Mouse (Mus musculus): ENCODE results near the gene Zscan12.

Gene Zscan12

DNA sequence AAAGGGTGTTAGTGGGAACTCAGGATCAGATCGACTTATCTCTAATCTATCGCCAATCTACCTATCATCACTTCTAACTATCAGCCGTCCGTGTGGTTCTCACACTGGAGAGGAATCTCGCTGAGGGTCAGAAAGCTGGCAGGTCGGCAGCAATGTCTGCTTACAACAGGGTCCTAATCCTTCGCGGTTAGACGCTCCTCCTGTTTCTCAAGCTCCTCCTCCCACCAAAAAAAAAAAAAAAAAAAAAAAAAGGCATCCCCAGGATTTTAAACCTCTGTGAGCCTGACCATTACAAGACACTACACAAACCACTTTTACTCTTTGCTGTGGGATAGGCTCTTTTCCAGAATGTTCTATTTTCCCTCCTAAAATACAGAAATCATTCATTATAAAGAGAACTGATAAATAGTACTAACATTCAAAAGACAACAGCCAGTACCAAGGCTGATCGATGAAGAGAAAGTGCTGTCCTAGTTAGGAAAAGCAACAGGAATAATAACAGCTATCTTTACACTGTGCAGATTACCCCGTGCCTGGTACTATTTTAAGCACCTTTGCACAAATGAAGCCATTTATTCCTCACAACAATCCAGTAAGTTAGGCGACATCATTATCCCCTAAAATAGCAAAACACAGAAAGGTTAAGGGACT lies 39.1 kb downstream of the Zscan12 start:
- in situ Hi-C loops (cut with MboI), result loop anchor here (5.0 to 25.0 kb wide), 3 partner anchors 126 to 311 kb away; partner anchors contain the start of genes Hist1h2ai, Hist1h2bl, Hist1h2bm and Hist1h3h

DNA sequence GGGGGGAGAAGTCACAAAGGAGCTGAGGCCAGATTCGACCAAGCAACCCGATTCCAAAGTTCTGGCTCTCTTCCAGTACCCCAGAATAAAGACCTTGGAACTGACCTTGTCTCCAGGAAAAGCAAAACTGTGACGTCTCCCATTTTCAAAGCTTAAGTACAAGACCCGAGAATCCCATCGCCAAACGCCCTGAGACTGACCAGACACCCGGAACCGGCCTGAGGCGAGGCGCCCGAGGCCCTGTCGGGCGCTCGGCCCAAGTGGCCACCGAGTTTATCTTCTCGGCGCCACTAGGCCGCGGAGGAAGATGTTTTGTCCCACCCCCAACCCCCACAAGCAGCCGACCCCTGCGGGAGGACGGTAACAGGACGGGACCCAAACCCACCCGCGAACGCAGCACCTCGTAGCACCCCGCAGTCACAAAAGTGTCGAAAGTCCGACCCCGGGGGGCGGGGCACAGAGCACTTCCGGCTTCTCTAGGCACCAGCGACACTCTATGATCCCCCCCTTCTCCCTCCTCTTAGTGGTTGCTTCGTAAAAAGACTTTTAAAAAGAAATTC lies 39.7 kb downstream of the Zscan12 start, which contains the start of gene Zkscan3:
Gene Zkscan3, minus strand, starts transcription at position 469 of the 560 bp plus-strand sequence.
- in situ Hi-C loops (cut with MboI), result loop anchor here (5.0 to 25.0 kb wide), 3 partner anchors 125 to 310 kb away; partner anchors contain the start of genes Hist1h2ai, Hist1h2bl, Hist1h2bm and Hist1h3h

GRCm38 (mm10) chr13:21402848-21403247 lies 40.2 kb downstream of the Zscan12 start:
- in situ Hi-C loops (cut with MboI), result loop anchor here (5.0 to 25.0 kb wide), 3 partner anchors 124 to 309 kb away; partner anchors contain the start of genes Hist1h2ai, Hist1h2bl, Hist1h2bm and Hist1h3h

DNA sequence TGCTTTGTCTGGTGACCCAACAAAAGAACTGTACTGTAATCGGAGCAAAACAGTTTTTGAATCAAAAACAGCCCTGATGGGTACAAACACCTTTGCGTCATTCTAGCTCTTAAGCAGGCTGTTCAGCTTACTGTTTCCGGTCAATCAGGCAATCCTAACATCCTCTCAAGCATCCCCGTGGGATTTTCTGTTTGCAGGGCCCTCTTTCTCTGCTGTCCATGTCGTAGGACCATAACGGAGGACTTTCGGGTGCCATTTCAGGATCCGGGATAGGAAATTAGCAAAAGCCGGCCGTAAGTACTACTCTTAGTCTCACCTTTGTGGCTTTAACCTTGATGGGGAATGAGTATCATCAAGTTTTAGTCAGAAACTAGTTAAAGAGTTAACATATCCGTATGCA lies 44.7 kb downstream of the Zscan12 start:
- in situ Hi-C loops (cut with MboI), result loop anchor here (5.0 to 25.0 kb wide), 3 partner anchors 40 to 305 kb away; partner anchors contain the start of genes Hist1h2ai, Hist1h2bl, Hist1h2bm and Hist1h3h

GRCm38 (mm10) chr13:21407969-21408804 lies 45.6 kb downstream of the Zscan12 start:
- in situ Hi-C loops (cut with MboI), result loop anchor here (5.0 to 25.0 kb wide), 3 partner anchors 39 to 304 kb away; partner anchors contain the start of genes Hist1h2ai, Hist1h2bl, Hist1h2bm and Hist1h3h

- in situ Hi-C loops (cut with MboI), result loop anchor here (5.0 to 25.0 kb wide), 3 partner anchors 38 to 303 kb away; partner anchors contain the start of genes Hist1h2ai, Hist1h2bl, Hist1h2bm and Hist1h3h
These were observed 46.3 kb downstream of the Zscan12 start for GRCm38 (mm10) chr13:21408805-21409459.

DNA sequence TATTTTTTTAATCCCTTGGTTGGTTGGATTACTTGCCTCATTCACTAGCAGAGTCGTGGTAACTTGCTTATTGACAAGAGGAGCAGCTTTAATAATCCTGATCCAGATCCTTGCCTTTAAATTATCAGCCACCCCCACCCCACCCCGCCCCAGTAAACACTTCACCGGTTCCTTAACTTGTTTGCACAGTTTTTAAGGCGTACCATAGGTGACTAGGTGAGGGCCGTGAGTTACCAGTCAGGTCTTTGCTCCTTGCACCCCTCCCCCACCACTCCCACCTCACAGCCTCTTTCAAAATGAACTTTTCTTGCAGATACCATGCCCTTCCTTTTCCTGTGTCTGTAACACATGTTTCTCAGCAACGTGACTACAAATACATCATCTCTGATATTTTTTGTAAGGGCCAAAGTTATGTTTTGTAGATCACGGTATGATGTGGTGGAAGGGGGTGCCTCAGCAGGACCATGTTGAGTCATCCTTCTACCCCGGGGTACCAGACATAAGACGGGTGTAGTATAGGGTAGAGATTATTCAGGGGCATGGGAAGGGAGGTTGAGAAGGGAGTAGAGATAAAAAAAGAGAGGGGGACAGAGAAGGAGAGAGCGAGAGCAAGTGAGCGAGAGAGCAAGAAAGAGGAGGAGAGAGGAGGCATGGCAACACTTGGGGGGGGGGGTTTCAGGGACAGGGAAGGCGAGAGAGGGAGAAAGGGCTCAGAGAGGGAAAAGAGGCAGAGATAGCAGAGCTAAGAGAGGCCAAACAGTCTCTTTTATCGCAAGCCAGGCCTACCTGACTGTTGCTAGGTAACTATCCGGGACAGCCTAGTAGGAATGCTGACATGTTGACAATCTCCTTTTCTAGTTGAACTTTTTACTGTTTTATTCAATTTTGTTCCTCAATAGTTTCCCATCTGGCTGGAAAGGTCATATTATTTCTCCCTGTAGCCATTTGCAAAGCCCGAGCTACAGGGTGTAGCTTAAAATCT lies 51.9 kb downstream of the Zscan12 start:
- in situ Hi-C loops (cut with MboI), result loop anchor here (25.0 kb wide), 1 partner anchor 298 kb away; the partner anchor contains the start of genes Hist1h2ai, Hist1h2bl, Hist1h2bm and Hist1h3h

DNA sequence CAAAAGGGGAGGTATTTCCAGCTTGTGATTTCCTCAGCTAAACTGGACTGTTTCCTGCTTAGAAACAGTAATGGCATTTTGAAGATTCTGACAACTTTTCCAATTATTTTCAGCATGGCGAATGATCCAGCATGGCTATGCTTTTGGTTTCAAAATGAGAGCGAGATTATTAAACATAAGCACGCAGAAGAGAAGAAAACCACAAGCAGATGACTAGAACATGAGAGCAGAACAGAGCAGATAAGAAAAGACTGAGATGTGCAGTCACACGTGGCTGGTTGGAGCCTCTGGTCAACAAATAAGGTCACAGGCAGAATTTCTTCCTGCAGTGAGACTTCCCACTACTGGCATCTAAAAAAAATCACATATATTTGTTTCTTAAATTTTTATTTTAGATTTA lies 52.6 kb downstream of the Zscan12 start:
- in situ Hi-C loops (cut with MboI), result loop anchor here (25.0 kb wide), 1 partner anchor 297 kb away; the partner anchor contains the start of genes Hist1h2ai, Hist1h2bl, Hist1h2bm and Hist1h3h

DNA sequence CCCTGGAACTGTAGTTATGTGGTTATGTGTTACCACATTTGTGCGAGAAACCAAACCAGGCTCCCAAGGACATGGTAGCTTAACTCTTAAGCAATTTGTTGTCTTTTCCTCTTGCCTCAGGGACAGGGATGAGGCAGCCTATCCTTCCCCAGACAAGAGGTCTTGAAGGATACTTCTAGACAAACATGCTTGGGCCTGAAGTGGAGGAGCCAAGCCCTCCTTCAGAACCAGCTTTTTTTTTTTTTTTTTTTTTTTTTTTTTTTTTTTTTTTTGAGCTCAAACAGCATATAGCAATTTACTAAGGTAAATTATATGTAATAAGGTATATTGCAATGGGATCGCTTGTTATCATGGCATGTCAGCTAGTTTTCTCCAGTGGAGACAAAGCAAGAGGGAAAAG lies 53.1 kb downstream of the Zscan12 start:
- in situ Hi-C loops (cut with MboI), result loop anchor here (25.0 kb wide), 1 partner anchor 297 kb away; the partner anchor contains the start of genes Hist1h2ai, Hist1h2bl, Hist1h2bm and Hist1h3h

- in situ Hi-C loops (cut with MboI), result loop anchor here (25.0 kb wide), 1 partner anchor 295 kb away; the partner anchor contains the start of genes Hist1h2ai, Hist1h2bl, Hist1h2bm and Hist1h3h
These were observed 54.8 kb downstream of the Zscan12 start for GRCm38 (mm10) chr13:21417298-21418010.

DNA sequence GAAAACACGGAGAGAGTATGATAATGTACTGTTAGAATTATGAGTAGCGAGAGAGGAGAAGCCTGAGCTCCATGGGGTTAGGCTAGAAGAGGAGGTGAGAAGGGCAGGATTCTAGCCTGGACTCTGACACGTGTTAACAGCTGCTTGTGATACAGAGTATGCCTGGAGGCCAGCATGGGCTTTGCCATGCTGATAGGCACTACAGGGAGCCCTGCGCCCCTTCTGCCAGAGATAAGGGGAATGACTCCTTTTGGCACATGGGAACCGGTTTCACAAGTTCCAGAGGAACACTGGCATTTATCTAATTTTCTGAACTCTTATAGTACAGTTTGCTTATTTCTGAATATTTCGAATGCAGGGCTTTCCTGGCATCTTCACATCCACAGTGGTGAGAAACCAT lies 56.2 kb downstream of the Zscan12 start:
- in situ Hi-C loops (cut with MboI), result loop anchor here (25.0 kb wide), 1 partner anchor 293 kb away; the partner anchor contains the start of genes Hist1h2ai, Hist1h2bl, Hist1h2bm and Hist1h3h

All from mature B cell (primary cell).